Mouse (Mus musculus): ENCODE measurements around the gene Cmklr1. TPM values are rescaled to one million over a fixed set of nuclear protein-coding genes. Genes with fewer than 3 reads are reported as not detected.

Gene Cmklr1
- polyA plus RNA-seq, 1 experiment from 2014 or later, result 2.2 TPM

DNA sequence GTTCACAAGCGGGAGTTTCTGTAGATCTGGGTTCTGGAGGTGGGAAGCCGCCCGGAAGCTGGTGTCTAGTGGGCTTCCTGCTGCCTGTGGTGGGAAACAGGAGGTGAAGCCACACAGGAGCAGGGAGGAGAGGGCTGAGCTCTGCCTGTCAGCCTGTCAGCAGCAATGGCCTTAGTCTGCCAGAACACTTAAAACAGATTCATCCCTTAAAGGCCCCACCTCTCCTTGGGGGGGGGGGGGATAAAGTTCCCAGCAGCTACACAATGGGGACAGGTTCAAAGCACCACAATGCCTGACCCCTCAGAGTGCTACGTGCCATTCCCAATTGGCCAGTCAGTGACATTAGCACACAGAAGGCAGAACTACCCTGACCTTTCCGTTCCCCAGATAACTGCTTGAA lies 2.0 kb upstream of the Cmklr1 start:
- no peak for ATAC-seq (ENCODE audit: insufficient number of reproducible peaks, insufficient read depth, low FRiP score, low read depth)
- peaks cover 23% of the 10 kb centered on the region; the same call in 1 of the 2 replicates for H3K27me3 ChIP-seq (ENCODE audit: control insufficient read depth, insufficient read depth, low read length)

DNA sequence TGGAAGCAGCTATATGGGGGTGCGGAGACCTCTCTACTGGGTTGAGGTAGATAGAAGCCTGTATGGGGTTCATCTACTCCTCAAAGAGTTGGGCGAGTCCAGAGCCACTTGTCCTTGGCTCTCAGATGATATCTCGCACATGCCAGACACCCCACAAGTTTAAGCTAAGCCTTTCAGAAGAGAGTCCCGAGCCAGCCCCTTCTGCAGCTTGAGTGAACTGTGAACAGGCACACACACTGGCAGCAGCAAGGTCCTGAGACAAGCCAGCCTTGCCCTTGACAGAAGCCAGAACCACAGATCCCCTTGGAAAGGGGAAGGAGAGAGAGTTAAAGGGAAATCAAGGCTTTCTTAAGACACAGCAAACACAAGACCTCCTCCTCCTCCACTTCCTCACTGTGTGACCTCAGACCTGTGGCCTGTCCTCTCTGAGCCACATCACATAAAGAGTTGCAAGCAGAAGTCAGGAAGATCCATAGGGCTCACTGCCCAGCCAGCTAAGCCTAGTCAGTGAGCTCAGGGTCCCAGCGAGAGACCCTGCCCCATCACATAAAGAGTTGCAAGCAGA lies 1.5 kb downstream of the Cmklr1 start:
- H3K9me3 ChIP-seq (ENCODE audit: control insufficient read depth, low read length), result no peaks in the 10 kb centered on the region
- WGBS, result 43% methylated on average over 5 of the region's 5 CpGs
- peak overlapping the region; percentile 6; the same call in 1 of the 2 replicates for H3K4me2 ChIP-seq (ENCODE audit: low read length)
- H3K27me3 ChIP-seq (ENCODE audit: control insufficient read depth, insufficient read depth, low read length), result peaks cover 33% of the 10 kb centered on the region
- ATAC-seq (ENCODE audit: insufficient number of reproducible peaks, insufficient read depth, low FRiP score, low read depth), result no peak
- H3K36me3 ChIP-seq (ENCODE audit: control insufficient read depth, insufficient read depth, low read length), result no peaks in the 10 kb centered on the region
- no peak overlapping the region for H3K27ac ChIP-seq (replicated peaks in 1 of 2; ENCODE audit: control insufficient read depth in 1 of 2, insufficient read depth in 1 of 2, low read depth in 2 of 2, low read length in 2 of 2)
- H3K9ac ChIP-seq (ENCODE audit: low read length), result no peak overlapping the region
- no peak overlapping the region for H3K4me3 ChIP-seq (ENCODE audit: control insufficient read depth in 1 of 2, insufficient read depth in 1 of 2, low read depth in 1 of 2, low read length in 2 of 2)
- H3K4me1 ChIP-seq (ENCODE audit: control insufficient read depth in 2 of 2, insufficient read depth in 2 of 2, low read length in 2 of 2), result peaks cover 6 to 14% of the 10 kb centered on the region in 2 experiments; a peak in 1 of 4 replicates

More for the DNA sequence above, 2.0 kb upstream of the Cmklr1 start:
- 20% methylated on average over 5 of the region's 5 CpGs for WGBS
- H3K9me3 ChIP-seq (ENCODE audit: control insufficient read depth, low read length), result no peaks in the 10 kb centered on the region
- no peak overlapping the region for H3K9ac ChIP-seq (ENCODE audit: low read length)
- no peak overlapping the region for H3K27ac ChIP-seq (replicated peaks in 1 of 2; ENCODE audit: control insufficient read depth in 1 of 2, insufficient read depth in 1 of 2, low read depth in 2 of 2, low read length in 2 of 2)
- no peak overlapping the region for H3K4me2 ChIP-seq (ENCODE audit: low read length)
- H3K36me3 ChIP-seq (ENCODE audit: control insufficient read depth, insufficient read depth, low read length), result no peaks in the 10 kb centered on the region
- H3K4me3 ChIP-seq (ENCODE audit: control insufficient read depth in 1 of 2, insufficient read depth in 1 of 2, low read depth in 1 of 2, low read length in 2 of 2), result no peak overlapping the region
- H3K4me1 ChIP-seq (ENCODE audit: control insufficient read depth in 2 of 2, insufficient read depth in 2 of 2, low read length in 2 of 2), result peaks cover 6 to 14% of the 10 kb centered on the region in 2 experiments; a peak in 1 of 4 replicates

DNA sequence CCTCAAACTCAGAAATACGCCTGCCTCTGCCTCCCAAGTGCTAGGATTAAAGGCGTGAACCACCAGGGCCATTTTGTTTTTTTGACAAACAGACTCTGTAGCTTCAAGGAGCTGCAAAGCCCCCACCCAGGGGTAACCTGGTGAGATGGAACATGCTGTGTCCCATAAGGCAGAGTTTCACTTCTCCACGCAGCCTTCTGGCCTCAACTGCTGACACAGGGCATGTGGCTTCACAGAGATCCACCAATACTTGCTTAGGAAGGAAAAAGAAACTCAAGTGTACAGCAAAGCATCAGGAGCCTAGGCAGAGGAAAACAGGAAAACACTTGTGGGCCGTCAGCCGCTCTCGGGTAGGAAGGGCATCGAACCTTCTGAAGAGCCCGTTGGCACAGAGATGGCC lies 3.1 kb downstream of the Cmklr1 start:
- H3K4me2 ChIP-seq (ENCODE audit: low read length), result no peak overlapping the region
- no peak for ATAC-seq (ENCODE audit: insufficient number of reproducible peaks, insufficient read depth, low FRiP score, low read depth)
- H3K27me3 ChIP-seq (ENCODE audit: control insufficient read depth, insufficient read depth, low read length), result peaks cover 30% of the 10 kb centered on the region
- no peak overlapping the region for H3K4me3 ChIP-seq (ENCODE audit: control insufficient read depth in 1 of 2, insufficient read depth in 1 of 2, low read depth in 1 of 2, low read length in 2 of 2)
- H3K4me1 ChIP-seq (ENCODE audit: control insufficient read depth in 2 of 2, insufficient read depth in 2 of 2, low read length in 2 of 2), result peaks cover 16 to 17% of the 10 kb centered on the region in 2 experiments
- WGBS, result 87% methylated on average over 8 of the region's 8 CpGs
- H3K9me3 ChIP-seq (ENCODE audit: control insufficient read depth, low read length), result no peaks in the 10 kb centered on the region
- no peak overlapping the region for H3K27ac ChIP-seq (replicated peaks in 1 of 2; ENCODE audit: control insufficient read depth in 1 of 2, insufficient read depth in 1 of 2, low read depth in 2 of 2, low read length in 2 of 2)
- no peak overlapping the region for H3K9ac ChIP-seq (ENCODE audit: low read length)
- H3K36me3 ChIP-seq (ENCODE audit: control insufficient read depth, insufficient read depth, low read length), result no peaks in the 10 kb centered on the region

DNA sequence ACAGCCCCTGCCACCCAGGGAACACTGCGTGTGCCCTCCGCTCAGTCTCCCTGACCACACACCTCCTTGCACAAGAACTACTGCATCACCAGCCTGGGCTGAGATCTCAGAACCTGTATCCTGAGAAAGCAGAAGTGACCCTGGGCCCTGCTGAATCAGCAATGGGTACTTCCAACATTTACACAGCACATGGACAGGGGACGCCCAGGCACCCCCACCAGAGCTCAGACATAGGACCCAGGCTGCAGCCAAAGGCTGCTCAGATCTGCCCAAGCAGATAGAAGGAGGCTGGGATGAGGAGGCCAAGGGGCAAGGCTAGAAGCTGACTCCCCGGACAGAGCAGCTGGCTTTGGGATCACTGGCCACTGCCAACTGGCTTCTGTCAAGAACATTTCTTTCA lies 5.7 kb downstream of the Cmklr1 start:
- H3K27ac ChIP-seq (replicated peaks in 1 of 2; ENCODE audit: control insufficient read depth in 1 of 2, insufficient read depth in 1 of 2, low read depth in 2 of 2, low read length in 2 of 2), result no peak overlapping the region
- peaks cover 10 to 13% of the 10 kb centered on the region in 2 experiments for H3K4me1 ChIP-seq (ENCODE audit: control insufficient read depth in 2 of 2, insufficient read depth in 2 of 2, low read length in 2 of 2)
- ATAC-seq (ENCODE audit: insufficient number of reproducible peaks, insufficient read depth, low FRiP score, low read depth), result no peak
- no peaks in the 10 kb centered on the region for H3K36me3 ChIP-seq (ENCODE audit: control insufficient read depth, insufficient read depth, low read length)
- WGBS, result 80% methylated on average over 4 of the region's 4 CpGs
- H3K4me2 ChIP-seq (ENCODE audit: low read length), result no peak overlapping the region
- no peak overlapping the region for H3K4me3 ChIP-seq (ENCODE audit: control insufficient read depth in 1 of 2, insufficient read depth in 1 of 2, low read depth in 1 of 2, low read length in 2 of 2)
- no peak overlapping the region for H3K9ac ChIP-seq (ENCODE audit: low read length)
- H3K9me3 ChIP-seq (ENCODE audit: control insufficient read depth, low read length), result no peaks in the 10 kb centered on the region
- peaks cover 32% of the 10 kb centered on the region for H3K27me3 ChIP-seq (ENCODE audit: control insufficient read depth, insufficient read depth, low read length)

DNA sequence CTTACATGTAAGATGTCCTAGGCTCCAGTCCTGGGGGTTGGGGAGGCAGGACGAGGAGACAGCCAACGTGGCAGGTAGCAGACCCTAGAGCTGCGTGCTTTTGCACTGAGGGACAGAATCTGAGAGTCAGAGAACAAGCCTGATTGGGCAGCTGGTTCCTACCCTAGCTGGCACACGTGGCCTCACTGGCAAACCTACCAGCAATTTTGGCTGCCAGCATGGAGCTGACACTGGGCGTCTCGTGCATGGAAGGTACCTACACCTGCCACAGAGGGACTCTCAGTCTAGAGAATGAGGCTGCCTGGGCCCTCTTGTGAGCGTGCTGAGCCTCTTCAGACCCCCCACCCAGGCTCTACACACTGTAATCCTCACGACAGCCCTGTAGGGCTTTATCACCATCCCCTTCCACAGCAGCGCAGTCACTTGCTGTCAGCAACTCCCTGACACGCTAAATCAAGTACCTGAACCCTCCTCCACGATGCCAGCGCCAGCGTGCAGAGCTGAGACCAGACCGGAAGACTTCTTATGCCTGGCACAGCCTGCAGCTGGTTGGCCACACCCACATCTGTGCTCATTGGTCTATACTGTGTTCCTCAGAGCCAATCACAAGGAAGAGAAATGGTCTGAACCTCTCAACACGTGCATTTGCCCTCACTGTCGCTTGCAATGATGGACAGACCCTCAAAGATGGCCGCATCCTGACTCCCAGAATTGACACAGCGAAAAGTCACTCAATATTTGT lies 6.9 kb downstream of the Cmklr1 start:
- no peaks in the 10 kb centered on the region for H3K9me3 ChIP-seq (ENCODE audit: control insufficient read depth, low read length)
- no peak overlapping the region for H3K27ac ChIP-seq (replicated peaks in 1 of 2; ENCODE audit: control insufficient read depth in 1 of 2, insufficient read depth in 1 of 2, low read depth in 2 of 2, low read length in 2 of 2)
- peak overlapping the region; percentile 39 for H3K4me2 ChIP-seq (ENCODE audit: low read length)
- H3K27me3 ChIP-seq (ENCODE audit: control insufficient read depth, insufficient read depth, low read length), result peaks cover 32% of the 10 kb centered on the region
- no peaks in the 10 kb centered on the region for H3K36me3 ChIP-seq (ENCODE audit: control insufficient read depth, insufficient read depth, low read length)
- ATAC-seq (ENCODE audit: insufficient number of reproducible peaks, insufficient read depth, low FRiP score, low read depth), result peak; percentile 82
- no peak overlapping the region for H3K4me3 ChIP-seq (ENCODE audit: control insufficient read depth in 1 of 2, insufficient read depth in 1 of 2, low read depth in 1 of 2, low read length in 2 of 2)
- no peak overlapping the region for H3K9ac ChIP-seq (ENCODE audit: low read length)
- H3K4me1 ChIP-seq (ENCODE audit: control insufficient read depth in 2 of 2, insufficient read depth in 2 of 2, low read length in 2 of 2), result peaks cover 5 to 10% of the 10 kb centered on the region in 2 experiments
- 24% methylated on average over 18 of the region's 18 CpGs for WGBS

DNA sequence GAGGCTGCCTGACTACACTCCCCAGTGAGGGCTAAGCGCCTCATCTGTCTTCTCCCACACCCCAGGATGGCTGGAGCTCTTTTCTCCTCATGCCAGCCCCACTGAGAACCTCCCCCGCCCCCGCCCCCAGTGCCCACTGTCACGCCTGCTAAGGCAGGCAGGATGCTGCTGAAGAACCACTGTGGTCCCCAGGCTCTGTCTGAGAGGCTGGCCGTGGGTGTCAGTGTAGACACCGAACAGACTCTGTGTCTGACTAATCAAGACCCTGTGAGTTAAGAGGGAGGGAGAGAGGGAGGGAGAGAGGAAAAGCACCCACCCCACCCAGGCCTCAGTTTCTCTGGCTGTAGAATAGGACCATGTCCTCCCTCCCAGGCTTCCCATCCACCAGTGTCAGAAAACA lies 9.2 kb downstream of the Cmklr1 start:
- ATAC-seq (ENCODE audit: insufficient number of reproducible peaks, insufficient read depth, low FRiP score, low read depth), result no peak

DNA sequence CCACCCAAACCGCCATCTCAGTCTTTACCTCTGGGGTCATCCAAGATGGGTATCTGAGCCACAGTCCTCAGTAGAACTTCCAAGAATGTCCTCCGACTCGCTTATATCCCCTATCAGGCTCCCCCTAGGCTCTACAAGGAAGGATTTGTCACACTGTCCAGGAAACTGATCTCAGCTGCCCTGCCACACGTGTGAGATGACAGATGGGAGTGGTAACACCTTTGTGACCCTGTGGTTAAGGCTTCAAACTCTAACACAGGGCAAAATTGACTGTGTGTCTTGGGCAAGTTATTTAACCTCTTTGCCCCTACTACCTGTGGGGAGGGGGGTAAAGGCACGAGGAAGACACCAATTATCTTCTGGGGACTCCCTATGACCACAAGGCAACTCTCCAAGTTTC lies 11.1 kb downstream of the Cmklr1 start:
- H3K9ac ChIP-seq (ENCODE audit: low read length), result no peak overlapping the region
- H3K4me1 ChIP-seq (ENCODE audit: control insufficient read depth in 2 of 2, insufficient read depth in 2 of 2, low read length in 2 of 2), result peaks cover 24 to 33% of the 10 kb centered on the region in 2 experiments
- H3K4me3 ChIP-seq (ENCODE audit: control insufficient read depth in 1 of 2, insufficient read depth in 1 of 2, low read depth in 1 of 2, low read length in 2 of 2), result no peak overlapping the region
- H3K9me3 ChIP-seq (ENCODE audit: control insufficient read depth, low read length), result no peaks in the 10 kb centered on the region
- no peak overlapping the region for H3K4me2 ChIP-seq (ENCODE audit: low read length)
- no peaks in the 10 kb centered on the region for H3K36me3 ChIP-seq (ENCODE audit: control insufficient read depth, insufficient read depth, low read length)
- ATAC-seq (ENCODE audit: insufficient number of reproducible peaks, insufficient read depth, low FRiP score, low read depth), result no peak
- 59% methylated on average over 5 of the region's 5 CpGs for WGBS
- no peak overlapping the region for H3K27ac ChIP-seq (replicated peaks in 1 of 2; ENCODE audit: control insufficient read depth in 1 of 2, insufficient read depth in 1 of 2, low read depth in 2 of 2, low read length in 2 of 2)
- H3K27me3 ChIP-seq (ENCODE audit: control insufficient read depth, insufficient read depth, low read length), result peaks cover 28% of the 10 kb centered on the region; the same call in 1 of the 2 replicates

More for the DNA sequence above, 9.2 kb downstream of the Cmklr1 start:
- Histone ChIP-seq H3K9ac (ENCODE audit: low read length) (no peak overlapping the region), H3K9me3 (ENCODE audit: control insufficient read depth, low read length) (no peaks in the 10 kb centered on the region), H3K4me2 (ENCODE audit: low read length) (no peak overlapping the region), H3K27ac (replicated peaks in 1 of 2; ENCODE audit: control insufficient read depth in 1 of 2, insufficient read depth in 1 of 2, low read depth in 2 of 2, low read length in 2 of 2) (no peak overlapping the region), H3K27me3 (ENCODE audit: control insufficient read depth, insufficient read depth, low read length) (peaks cover 36% of the 10 kb centered on the region), H3K4me1 (ENCODE audit: control insufficient read depth in 2 of 2, insufficient read depth in 2 of 2, low read length in 2 of 2) (peaks cover 5 to 16% of the 10 kb centered on the region in 2 experiments), H3K36me3 (ENCODE audit: control insufficient read depth, insufficient read depth, low read length) (no peaks in the 10 kb centered on the region), H3K4me3 (ENCODE audit: control insufficient read depth in 1 of 2, insufficient read depth in 1 of 2, low read depth in 1 of 2, low read length in 2 of 2) (no peak overlapping the region)
- WGBS, result 66% methylated on average over 6 of the region's 6 CpGs

Measured in heart, embryonic 14.5 days (tissue).